Mouse (Mus musculus) kidney, postnatal 0 days (tissue): ENCODE data around the gene Zdhhc17. TPM values are rescaled to one million over a fixed set of nuclear protein-coding genes. Genes with fewer than 3 reads are reported as not detected.

ENCODE experiments used
- ATAC-seq: fragments of 200-750 bp; cut with Nextera tagmentation; replicated peaks from 2 replicates; pipeline ENCODE4 v1.8.0; 2017; ENCODE audit warnings: low read depth, moderate number of reproducible peaks, moderate TSS enrichment, moderate library complexity; ENCODE audit not compliant: low FRiP score
- DNase-seq: peaks from one replicate; pipeline ENCODE4 v3.0.0-alpha.2; 2016; ENCODE audit warnings: low spot score
- H3K27ac ChIP-seq: fragments of 300-500 bp; sonication (generic); 2 replicates; pipeline ENCODE4 v1.5.1; 2014; ENCODE audit warnings: mild to moderate bottlenecking
- H3K27me3 ChIP-seq: fragments of 300-500 bp; sonication (generic); 2 replicates; pipeline ENCODE4 v1.6.1; 2014; ENCODE audit warnings: low read length, mixed read lengths; ENCODE audit not compliant: insufficient read depth
- H3K36me3 ChIP-seq: fragments of 300-500 bp; sonication (generic); 2 replicates; pipeline ENCODE4 v1.6.1; 2014; ENCODE audit warnings: low read length, mixed read lengths; ENCODE audit not compliant: insufficient read depth
- H3K4me1 ChIP-seq: fragments of 300-500 bp; sonication (generic); replicated peaks from 2 replicates; pipeline ENCODE4 v1.6.1; 2014; ENCODE audit warnings: antibody characterized with exemption, low read length, mixed read lengths; ENCODE audit not compliant: insufficient read depth
- H3K4me2 ChIP-seq: fragments of 300-500 bp; sonication (generic); 2 replicates; pipeline ENCODE4 v1.6.1; 2014; ENCODE audit warnings: mild to moderate bottlenecking, low read length, moderate library complexity, mixed read lengths
- H3K4me3 ChIP-seq: fragments of 300-500 bp; sonication (generic); replicated peaks from 2 replicates; pipeline ENCODE4 v1.5.1; 2014; ENCODE audit warnings: low read depth, low read length
- H3K9ac ChIP-seq: fragments of 300-500 bp; sonication (generic); 2 replicates; pipeline ENCODE4 v1.6.1; 2014; ENCODE audit warnings: low read depth, low read length
- H3K9me3 ChIP-seq: fragments of 300-500 bp; sonication (generic); replicated peaks from 2 replicates; pipeline ENCODE4 v1.6.1; 2016; ENCODE audit warnings: low read length, inconsistent platforms, mixed read lengths
- CTCF ChIP-seq: IDR thresholded peaks from 2 replicates; pipeline ENCODE4 v1.5.1; 2016; ENCODE audit warnings: antibody characterized with exemption, low read depth, mild to moderate bottlenecking, moderate library complexity
- WGBS: fragments of 180-500 bp; shearing (Covaris S2); extraction: QIAGEN DNeasy Blood & Tissue Kit; methylation state at CpG from one replicate; pipeline ENCODE4 v1.1.7; 2014; 5-methylcytosine and 5-hydroxymethylcytosine counted together
- polyA plus RNA-seq: library from polyadenylated mRNA; unstranded; fragments of >200 nt; fragmentation: Nextera tagmentation; extraction: Ambion mirVana; gene quantifications from 2 replicates; pipeline ENCODE4 v1.2.1, GENCODE M21; 2015

Zdhhc17 gene
- polyA plus RNA-seq, 1 experiment from 2014 or later, result 18.1 TPM

DNA sequence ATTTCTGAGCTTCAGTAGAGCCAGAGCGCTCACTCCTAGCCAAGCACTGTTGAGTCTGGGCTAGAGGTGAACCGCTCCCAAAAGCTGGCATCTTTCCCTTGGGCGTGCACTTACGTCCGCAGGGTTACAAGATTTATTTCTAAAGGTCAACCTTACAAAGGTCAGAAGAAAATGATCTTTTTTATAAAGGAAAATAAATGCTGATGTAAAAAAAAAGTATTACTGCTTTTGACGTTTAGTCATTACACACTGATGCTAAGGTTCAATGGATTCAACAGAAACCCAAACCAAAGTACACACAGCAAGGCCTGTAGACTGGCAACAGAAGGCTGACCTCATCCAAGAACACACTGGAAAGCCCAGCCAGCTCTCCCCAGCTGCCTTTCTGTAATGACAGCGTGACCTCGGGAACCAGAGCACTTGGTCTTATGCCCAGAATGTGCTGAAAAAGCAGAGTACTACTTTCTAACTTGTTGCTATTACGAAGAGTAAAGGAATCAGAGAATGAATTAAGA is 56.9 kb downstream of the Zdhhc17 start:
- no peak; the same call in 1 of the 2 replicates for TF ChIP-seq CTCF
- DNase-seq, result peak; percentile 95
- WGBS, result 25% methylated on average over 9 of the region's 9 CpGs

DNA sequence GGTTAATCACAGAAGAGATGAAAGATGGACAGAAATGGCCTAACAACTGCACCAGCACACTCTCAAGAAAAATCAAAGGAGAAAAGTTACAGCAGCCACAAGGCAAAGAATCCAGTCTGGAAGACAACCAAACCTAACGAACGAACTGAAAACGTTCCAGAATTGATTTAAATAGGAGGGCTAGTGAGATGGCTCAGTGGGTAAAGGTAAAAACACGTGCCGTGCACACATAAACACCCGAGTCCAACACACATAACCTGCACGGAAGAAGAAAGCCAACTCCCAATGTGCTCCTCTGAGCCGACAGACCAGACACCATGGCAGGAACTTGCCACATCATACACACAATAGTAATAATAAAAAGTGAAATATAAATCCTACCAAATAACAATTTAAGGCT is 57.7 kb downstream of the Zdhhc17 start:
- H3K9me3 ChIP-seq, result no peaks in the 10 kb centered on the region
- no peak for TF ChIP-seq CTCF
- no peaks in the 10 kb centered on the region for H3K27me3 ChIP-seq
- WGBS, result 76% methylated on average over 8 of the region's 8 CpGs
- no peak overlapping the region for H3K9ac ChIP-seq
- H3K36me3 ChIP-seq, result peaks cover 21% of the 10 kb centered on the region
- peak overlapping the region; percentile 32; the same call in 1 of the 2 replicates for H3K27ac ChIP-seq
- no peak overlapping the region for H3K4me3 ChIP-seq
- H3K4me1 ChIP-seq, result no peaks in the 10 kb centered on the region
- H3K4me2 ChIP-seq, result no peak overlapping the region
- DNase-seq (no peak), ATAC-seq (no peak)

More for the DNA sequence above, 56.9 kb downstream of the Zdhhc17 start:
- no peak overlapping the region for H3K9ac ChIP-seq
- no peak overlapping the region for H3K4me2 ChIP-seq
- peak overlapping the region; percentile 60 for H3K27ac ChIP-seq
- no peaks in the 10 kb centered on the region for H3K4me1 ChIP-seq
- H3K27me3 ChIP-seq, result no peaks in the 10 kb centered on the region
- ATAC-seq, result peak; percentile 97
- peaks cover 21% of the 10 kb centered on the region; the same call in 1 of the 2 replicates for H3K36me3 ChIP-seq
- no peak overlapping the region for H3K4me3 ChIP-seq
- H3K9me3 ChIP-seq, result no peaks in the 10 kb centered on the region

DNA sequence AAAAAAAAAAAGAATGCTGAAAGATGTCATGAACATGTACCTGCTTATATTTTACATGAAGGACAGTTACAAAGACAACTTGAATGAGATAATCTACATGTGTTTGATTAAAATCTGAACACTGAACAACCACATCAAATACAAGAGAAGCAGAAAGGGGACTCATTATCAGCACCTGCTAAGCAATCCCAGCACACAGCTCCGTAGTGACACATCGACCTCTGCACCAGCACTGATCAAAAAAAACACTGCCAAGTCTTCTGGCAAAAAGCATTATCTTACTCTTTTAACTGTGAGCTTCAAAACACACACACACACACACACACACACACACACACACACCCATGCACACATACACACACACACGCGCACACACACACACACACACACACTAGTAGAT is 58.2 kb downstream of the Zdhhc17 start:
- no peak for DNase-seq
- Histone ChIP-seq H3K9me3 (no peaks in the 10 kb centered on the region), H3K4me1 (no peaks in the 10 kb centered on the region), H3K9ac (no peak overlapping the region), H3K4me3 (no peak overlapping the region), H3K27me3 (no peaks in the 10 kb centered on the region), H3K4me2 (no peak overlapping the region), H3K36me3 (peaks cover 21% of the 10 kb centered on the region), H3K27ac (no peak overlapping the region)
- WGBS, result 83% methylated on average over 4 of the region's 4 CpGs
- ATAC-seq, result no peak
- TF ChIP-seq CTCF, result no peak

DNA sequence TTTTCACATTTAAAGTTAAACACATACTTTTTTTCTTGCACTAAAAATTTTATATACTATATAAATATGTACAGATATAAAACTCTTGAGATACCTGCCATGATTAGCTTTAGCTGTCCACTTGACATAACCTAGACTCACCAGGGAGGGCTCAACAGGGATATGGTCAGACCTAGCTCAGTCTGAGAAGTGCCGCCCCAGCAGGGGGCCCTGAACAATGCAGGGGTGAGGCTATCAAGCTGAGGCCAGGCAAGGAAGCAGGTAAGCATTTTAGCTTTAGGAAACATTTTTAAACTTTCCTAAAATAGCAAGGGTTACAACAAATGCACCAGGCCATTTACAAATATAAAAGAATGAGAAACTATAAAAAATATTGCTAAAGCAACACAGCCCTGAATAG is 58.8 kb downstream of the Zdhhc17 start:
- 84% methylated on average over 1 of the region's 1 CpGs for WGBS
- no peaks in the 10 kb centered on the region for H3K4me1 ChIP-seq
- H3K9ac ChIP-seq, result no peak overlapping the region
- TF ChIP-seq CTCF, result no peak
- no peak overlapping the region for H3K4me3 ChIP-seq
- H3K36me3 ChIP-seq, result peaks cover 16% of the 10 kb centered on the region
- DNase-seq (no peak), ATAC-seq (no peak)
- H3K9me3 ChIP-seq, result no peaks in the 10 kb centered on the region
- no peaks in the 10 kb centered on the region for H3K27me3 ChIP-seq
- H3K27ac ChIP-seq, result no peak overlapping the region
- H3K4me2 ChIP-seq, result no peak overlapping the region

DNA sequence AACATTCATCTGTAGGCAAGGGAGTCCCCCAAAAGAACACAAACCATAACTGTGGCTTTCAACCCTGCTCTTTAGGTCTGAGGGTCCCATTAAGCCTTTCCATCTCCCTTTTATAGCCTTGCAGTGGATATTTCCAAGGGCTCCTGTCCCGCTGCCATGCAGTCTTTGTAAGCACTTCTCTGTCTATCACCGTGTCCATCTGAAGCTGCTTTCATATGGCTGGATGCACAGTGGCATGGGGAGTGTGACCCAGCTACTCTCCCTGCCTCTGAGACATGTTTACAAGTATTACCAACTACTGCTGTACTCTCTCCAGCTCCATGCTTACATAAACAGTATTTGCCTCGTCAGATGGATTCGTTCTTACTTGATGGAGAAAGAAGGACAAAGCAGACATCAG is 62.4 kb downstream of the Zdhhc17 start:
- WGBS, result 75% methylated on average over 4 of the region's 4 CpGs
- Histone ChIP-seq H3K4me3 (no peak overlapping the region), H3K9me3 (no peaks in the 10 kb centered on the region), H3K27me3 (no peaks in the 10 kb centered on the region), H3K27ac (no peak overlapping the region), H3K36me3 (peaks cover 19% of the 10 kb centered on the region), H3K9ac (no peak overlapping the region), H3K4me2 (no peak overlapping the region), H3K4me1 (no peaks in the 10 kb centered on the region)
- ATAC-seq, result no peak
- TF ChIP-seq CTCF, result no peak
- DNase-seq, result no peak

DNA sequence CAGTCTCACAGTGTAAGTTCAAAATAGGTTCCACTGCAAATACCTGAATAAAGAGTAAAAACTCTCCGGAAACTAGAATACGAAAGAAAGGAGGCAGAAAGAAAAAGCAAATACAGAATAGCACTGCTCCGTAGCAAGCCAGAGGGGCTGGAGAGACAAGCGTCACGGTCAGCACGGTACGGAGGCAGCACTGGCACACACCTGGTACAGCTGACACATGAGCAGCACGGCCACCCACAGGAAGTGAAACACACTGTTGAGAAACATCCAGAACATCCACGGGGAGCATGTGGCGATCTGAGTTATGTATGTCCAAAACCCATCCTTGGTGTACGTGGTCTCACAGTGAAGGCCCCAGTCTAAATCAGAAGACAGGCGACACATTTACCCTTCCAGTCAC is 64.0 kb downstream of the Zdhhc17 start:
- 59% methylated on average over 12 of the region's 12 CpGs for WGBS
- no peak for ATAC-seq

DNA sequence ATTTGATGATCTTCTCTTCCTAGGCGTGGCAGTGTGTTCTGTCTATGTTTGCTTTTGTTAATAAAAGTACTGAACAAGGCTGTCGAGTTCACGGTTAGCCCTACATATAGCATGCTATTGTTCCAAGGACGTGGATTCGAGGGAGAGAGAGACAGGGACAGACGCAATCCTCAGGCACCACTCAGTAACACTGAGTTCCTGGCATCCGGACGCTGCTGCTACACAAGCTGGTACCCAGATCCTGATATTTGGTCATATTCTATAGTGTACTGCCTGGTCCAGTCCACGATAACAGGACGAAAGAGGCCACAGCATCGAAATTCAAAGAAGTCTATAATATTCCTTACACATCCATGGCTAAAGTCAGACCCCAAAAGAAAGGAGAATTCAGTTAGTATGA is 65.8 kb downstream of the Zdhhc17 start:
- Histone ChIP-seq H3K4me3 (no peak overlapping the region), H3K36me3 (peaks cover 15% of the 10 kb centered on the region), H3K9me3 (no peaks in the 10 kb centered on the region), H3K27me3 (no peaks in the 10 kb centered on the region), H3K9ac (no peak overlapping the region), H3K4me2 (no peak overlapping the region), H3K4me1 (no peaks in the 10 kb centered on the region), H3K27ac (no peak overlapping the region)
- ATAC-seq, result no peak
- WGBS, result 91% methylated on average over 11 of the region's 11 CpGs
- no peak for TF ChIP-seq CTCF
- DNase-seq, result no peak

More for the DNA sequence above, 64.0 kb downstream of the Zdhhc17 start:
- H3K9ac ChIP-seq, result no peak overlapping the region
- H3K36me3 ChIP-seq, result peaks cover 25% of the 10 kb centered on the region
- no peaks in the 10 kb centered on the region for H3K27me3 ChIP-seq
- H3K4me2 ChIP-seq, result no peak overlapping the region
- H3K4me1 ChIP-seq, result no peaks in the 10 kb centered on the region
- no peak for DNase-seq
- H3K27ac ChIP-seq, result no peak overlapping the region
- H3K4me3 ChIP-seq, result no peak overlapping the region
- no peak for TF ChIP-seq CTCF
- no peaks in the 10 kb centered on the region for H3K9me3 ChIP-seq
